Mouse (Mus musculus) CD8-positive naive resting alpha-beta T cell, adult 2 months (primary cell): ENCODE data around the gene Kbtbd12.

ENCODE experiments used
- DNase-seq, 2 experiments: peaks; one replicate each; pipeline ENCODE4 v3.0.0; 2022; ENCODE audit warnings: low read depth in 2 of 2, low spot score in 2 of 2

Gene Kbtbd12

DNA sequence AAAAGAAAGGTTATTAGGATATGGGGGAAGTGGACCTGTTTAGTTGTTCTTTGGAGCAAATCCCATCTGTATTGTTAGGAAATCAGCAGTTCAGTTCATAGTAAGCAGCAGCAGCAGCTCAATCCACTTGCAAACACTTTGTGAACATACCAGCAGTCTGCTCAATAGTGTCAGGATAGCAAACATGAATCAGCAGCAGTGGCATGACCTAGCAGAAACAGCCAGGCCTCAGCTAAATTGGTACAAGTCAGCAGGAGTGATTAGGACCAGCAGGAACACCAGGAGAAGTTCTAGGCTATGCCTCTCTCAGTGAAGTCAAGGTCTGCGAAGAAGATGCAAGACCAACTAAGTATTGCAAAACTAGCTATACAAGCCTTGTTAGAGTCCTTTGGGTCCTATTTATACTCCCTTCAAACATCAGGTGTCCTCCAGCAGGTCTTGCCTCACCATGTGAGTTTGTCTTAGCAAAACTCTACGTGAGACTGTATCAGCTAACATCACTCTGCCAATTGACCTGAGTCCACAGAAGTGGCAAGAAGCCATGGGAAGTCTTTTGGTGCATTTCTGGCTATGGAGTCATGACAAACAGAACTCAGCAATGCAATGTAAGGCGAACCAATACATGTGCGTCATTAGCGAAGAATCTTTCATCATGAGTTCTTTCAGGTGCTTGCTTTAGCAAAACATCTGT lies at the start of gene Kbtbd12:
Gene Kbtbd12 (minus strand): TSS at position 340 of the 691 bp plus-strand sequence.
- DNase-seq: no peak

DNA sequence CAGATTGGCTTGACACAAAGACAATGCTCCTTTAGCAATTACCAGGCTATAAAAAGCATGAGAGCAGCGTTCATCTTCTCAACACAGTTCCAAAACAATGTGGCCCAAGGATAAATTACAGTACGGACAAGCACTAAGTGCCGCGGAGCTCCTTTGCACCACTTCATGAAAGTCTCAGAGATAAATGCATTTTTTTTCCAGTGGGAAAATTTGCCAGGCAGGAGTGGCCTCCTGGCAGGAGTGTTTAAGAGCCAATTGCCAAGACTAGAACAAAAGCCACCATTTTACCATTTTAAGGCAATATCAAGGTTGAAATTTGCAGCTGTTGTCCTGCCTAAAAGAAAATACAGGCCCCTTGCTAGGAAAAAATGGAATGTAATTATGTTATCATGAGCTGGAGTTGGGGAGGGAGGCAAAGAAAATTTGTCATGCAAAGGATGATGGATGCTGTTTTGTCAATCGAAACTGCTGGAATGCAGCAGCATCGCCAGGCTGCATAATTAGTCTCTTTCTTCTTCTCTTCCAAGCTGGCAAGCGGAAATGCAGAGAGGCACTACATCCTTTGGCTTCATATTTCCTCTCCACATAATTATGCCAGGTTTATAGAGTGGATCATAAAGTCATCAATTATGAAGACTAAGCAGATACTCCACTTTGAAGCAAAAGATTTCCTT lies 45.8 kb upstream of the Kbtbd12 start:
- no peak for DNase-seq

DNA sequence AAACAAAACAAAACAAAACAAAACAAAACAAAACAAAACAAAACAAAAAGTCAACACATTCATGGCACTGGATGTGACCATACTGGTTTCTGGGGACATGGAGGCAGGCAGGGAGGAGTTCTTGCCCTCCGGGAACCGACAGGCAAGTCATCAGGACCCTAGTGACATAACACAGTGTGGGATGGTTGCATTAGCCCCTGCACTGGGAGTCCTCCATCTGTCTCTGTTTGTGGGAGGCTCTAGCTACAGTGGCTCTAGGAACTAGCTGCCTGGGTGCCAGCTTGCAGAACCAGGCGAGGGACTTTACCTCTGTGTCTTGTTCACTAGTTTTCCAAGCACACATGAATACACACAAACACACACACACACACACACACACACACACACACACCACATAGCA lies 43.3 kb upstream of the Kbtbd12 start:
- DNase-seq: no peak

DNA sequence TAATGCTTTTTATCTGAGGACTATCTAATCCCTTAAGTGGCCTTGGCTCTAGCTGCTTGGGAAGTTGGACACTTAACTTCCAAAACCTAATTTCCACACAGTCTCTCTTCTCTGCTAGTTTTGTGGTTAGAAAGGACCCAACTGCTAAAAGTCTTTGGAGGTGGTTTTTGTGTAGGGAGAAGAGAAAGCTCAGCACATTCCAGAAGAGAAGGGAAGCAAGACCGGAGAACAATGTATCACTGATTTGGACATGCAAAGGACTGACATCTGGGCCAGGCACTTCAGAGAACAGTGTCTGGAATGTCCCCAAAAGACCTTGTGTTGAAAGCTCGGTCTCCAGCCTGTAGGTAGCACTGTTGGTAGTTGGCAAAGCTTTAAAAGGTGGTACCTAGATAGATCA lies 40.0 kb upstream of the Kbtbd12 start:
- DNase-seq: no peak

DNA sequence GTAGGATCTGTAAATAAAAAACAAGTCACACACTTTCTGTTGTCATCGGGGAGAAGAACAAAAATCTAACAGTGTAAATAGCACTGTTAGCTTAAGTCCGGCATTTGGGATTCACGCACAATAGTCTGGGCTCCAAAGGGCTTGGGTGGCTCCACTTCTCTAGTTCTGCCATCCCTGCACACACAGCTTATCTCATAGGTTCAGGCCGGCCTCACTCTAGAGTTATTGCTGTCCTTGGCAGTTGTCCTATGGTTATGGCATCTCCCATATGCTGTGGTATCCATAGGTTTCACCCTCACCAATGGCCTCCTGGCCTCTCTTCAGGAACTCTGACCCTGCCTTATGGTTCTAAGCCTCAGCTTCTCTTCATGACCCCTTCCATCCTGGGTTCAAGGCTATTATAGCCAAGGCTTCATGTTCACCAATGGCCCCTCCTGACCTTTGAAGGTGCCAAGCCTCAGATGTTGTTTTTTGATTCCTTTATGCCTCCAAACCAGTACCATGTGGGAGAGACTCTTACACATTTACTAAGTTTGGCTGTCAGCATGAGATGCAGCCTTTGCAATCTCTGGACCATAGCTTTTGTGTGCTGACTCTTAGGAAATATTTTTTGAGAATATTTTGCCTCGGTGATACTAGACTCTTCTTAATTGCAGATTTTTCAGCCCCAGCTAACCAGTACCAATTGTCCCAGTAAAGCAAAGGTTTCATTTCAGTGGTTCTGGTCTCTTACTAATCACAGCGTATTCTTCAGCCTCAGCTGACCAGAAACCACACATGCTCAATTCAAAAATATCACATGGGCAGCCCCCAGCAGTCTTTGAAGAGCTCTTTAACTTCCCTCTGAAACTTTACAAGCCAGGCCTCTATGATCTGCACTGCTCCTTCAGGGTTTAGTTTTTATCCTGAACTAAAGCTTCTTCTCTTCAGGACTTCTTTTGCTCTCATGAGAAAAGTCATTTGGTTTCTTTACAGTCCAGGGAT lies 39.3 kb upstream of the Kbtbd12 start:
- no peak for DNase-seq

DNA sequence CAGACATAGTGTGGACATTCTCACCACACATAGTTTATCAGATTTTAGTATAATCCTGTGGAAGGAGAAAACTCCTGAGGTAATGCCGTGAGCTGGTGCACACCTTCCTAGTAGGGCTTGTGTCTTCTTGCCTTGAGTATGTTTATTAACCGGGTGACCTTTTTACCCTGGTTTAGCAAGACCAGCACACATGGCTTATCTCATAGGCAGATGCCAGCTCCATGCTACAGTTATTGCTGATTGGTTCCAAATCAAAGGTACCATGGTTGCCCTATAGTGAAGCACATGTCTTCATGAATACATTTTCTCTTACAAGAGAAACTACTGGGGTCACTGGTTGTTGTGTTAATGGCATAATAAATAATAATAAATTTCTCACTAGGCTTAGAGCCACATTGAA lies 38.1 kb upstream of the Kbtbd12 start:
- DNase-seq: no peak

DNA sequence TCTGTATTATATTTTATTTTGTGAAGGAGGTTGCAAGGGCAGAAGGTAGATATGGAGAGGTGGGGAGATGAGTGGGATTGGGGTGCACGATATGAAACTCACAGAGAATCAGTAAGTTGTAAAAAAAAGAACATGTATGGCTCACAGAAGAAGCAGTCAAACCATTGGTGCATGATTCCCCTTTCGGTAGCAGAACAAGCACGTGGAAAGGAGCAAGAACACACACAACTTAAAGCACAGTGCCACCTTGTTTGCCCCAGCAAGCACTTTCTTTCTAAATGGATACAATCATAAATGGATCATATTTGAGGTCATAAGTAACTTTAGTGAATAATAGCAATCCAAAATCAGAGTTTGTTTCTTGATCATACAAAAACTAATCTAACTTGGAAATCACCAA lies 24.5 kb upstream of the Kbtbd12 start:
- DNase-seq: no peak

DNA sequence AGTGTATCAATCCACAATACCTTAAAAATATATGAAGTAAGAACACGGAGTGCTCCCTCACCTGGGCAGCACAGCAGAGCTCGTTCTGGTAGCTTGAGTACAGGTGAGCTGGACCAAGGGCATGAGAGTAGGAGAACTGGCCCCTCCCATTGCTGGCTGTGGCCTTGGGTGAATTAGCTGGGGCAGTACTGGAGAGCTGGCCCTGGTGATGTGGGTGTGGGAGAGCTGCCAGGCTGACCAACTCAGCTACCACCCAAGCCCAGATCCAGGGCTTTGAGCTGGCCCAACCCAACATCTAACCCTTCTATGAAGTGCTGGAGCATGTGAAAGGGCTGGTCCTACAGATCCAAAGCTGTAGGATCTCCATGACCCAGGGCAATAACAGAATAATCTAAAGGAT lies 23.9 kb upstream of the Kbtbd12 start:
- DNase-seq: no peak

DNA sequence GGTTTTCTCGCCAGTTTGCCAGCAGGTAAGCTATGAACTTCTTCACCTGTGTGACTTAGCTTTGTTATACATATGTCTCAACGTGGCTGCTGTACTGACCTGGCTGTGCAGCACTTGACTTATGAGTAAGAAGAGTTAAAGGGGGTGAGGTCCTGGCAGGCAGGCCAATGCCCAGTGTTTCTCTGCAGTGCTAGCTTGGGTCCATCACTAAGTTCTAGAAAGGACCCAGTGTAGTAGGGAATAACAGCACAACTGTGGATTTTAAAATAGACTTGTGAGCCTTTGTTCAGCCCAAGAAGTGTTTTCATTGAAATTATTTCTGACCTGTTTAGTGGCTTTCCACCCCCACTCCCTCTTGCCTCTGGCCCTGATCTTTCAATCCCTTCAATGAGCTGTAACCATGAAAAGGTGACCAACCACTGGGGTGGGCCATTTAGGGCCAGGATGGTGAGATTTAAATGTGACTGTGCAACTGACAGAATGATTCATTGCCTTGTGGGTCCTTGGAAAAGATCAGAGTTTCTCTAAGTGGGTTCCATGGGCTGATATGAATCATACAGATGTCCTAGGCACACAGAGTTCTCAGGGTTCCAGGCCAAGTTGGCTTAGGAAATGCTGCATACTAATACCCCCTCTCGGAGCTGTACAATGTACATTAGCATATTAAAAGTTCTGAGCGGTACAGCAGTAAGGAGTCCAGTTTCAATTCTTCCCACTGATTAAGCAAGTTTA lies 10.0 kb upstream of the Kbtbd12 start:
- DNase-seq: no peak

DNA sequence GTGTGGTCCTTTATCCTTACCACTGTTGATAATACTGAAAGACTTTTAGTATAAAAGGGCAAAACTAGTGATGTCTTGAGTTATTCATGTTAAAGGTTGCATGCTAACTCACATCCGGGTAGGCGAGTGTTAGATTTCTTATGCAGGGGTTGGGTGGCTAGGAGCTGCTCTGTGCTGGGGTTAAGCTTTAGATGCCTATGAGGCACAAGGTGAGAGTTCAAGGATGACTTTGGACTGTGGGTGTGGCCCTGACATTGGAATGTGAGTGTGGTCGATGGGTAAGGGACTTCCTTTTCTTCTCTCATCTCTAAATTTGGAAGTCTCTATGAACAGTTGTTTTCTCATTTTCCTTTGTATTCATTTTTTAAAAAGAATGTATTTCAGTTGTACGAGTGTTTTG lies 7.0 kb upstream of the Kbtbd12 start:
- DNase-seq: no peak

DNA sequence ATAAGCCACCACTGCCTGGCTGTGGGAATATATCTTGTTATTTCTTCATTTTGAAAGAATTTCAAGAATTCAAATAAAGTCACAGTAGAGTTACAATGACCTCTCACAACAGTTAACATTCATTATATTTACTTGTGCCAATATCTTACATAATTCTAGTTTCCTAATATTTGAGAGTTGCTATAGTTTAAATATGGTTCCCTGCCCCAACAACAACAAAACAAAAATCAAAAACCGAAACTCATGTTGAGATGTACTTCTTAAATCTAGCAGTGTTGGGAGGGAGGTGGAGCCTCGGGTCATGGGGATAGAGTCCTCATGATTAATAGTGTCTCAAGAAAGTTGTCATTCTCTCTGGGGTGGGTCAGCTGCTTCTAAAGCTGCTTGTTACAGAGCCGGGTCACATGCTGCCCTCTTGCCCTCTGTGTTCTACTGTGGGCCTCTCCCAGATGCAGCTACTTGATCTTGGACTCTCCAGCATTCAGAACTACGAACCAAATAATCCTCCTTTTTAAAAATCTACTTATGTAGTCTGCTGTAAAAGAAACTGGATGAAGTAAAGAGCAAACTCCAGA lies 3.7 kb upstream of the Kbtbd12 start:
- DNase-seq: no peak

DNA sequence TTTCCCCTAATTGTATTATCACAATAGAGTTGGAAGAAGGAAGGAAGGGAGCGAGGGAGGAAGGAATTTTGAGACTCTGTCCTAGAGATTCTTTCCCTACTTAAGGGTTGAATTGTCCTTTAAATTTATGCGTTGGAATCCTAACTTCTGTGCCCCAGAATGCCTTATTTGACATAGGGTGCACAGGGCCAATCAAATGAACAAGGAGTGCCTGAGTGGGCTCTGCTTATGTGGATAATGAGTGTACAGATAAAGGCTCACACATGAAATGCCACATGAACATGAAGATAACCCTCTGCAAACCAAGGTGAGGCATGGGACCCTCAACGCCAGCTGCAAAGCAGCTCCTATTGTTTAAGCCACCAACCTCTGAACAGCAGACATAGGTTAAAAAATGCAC lies 2.6 kb upstream of the Kbtbd12 start:
- DNase-seq: no peak

DNA sequence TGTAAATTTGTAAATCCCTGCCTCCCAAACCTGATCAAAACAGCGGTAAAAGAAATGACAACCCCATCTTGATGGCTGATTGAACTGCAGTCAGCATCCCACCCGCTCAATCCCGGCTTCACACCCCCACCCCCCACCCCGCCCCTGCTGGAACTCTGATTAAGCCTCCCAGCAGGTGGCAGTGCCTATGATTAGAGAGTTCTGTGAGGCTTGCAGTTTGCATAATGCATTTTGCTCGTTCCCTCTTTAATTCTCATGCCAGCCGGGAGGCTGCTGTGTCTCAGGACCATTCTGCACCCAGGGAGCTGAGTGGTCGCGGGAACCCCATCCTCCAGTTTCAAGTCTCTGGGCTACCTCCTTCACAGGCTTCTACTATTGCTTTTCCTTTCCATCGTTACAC lies 2.2 kb upstream of the Kbtbd12 start:
- DNase-seq: no peak

DNA sequence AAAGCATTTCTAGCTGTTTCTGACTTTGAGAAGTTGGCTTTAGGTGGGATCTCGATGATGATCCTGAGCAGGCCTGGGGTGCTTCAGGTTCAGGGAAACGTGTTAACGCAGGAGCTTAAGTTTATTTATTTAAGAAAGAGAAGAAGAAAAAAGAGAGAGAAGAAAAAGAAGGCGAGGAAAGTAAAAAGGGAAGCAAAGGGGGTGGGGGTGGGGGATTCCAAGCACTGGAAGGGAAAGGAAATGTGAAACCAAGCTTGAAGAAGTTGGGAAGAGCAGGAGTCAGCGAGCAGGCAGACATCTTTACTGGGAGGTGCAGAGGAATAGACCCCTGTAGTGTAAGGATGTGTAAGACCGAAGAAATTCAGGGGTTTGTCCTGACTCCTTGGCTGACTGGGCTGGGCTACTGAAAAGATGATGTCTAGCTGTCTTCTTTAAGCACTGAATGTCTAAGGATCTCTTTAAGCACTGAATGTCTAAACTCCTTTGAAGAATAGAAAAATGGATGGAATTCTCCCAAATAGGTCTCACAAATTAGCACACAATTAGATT lies 1.7 kb upstream of the Kbtbd12 start:
- DNase-seq: no peak

DNA sequence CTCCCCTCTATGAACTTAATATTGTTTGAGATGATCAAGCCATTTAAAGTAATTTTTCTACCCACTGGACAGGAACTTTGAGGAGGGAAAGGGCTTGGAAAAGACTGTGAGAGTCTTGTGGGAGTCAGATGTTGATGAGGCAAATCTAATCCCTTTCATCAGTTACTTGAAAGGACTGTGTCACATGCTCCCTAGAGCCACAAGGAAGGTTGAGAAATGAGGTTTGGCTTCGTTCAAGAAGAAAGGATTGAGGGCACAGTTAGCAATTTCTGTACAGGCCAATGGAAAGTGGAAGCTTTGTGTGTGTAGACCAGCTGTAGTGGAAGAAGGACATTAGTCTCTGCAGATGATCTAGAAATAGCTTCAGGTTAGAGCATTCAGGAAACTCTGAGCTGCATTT lies 1.2 kb upstream of the Kbtbd12 start:
- DNase-seq: no peak

DNA sequence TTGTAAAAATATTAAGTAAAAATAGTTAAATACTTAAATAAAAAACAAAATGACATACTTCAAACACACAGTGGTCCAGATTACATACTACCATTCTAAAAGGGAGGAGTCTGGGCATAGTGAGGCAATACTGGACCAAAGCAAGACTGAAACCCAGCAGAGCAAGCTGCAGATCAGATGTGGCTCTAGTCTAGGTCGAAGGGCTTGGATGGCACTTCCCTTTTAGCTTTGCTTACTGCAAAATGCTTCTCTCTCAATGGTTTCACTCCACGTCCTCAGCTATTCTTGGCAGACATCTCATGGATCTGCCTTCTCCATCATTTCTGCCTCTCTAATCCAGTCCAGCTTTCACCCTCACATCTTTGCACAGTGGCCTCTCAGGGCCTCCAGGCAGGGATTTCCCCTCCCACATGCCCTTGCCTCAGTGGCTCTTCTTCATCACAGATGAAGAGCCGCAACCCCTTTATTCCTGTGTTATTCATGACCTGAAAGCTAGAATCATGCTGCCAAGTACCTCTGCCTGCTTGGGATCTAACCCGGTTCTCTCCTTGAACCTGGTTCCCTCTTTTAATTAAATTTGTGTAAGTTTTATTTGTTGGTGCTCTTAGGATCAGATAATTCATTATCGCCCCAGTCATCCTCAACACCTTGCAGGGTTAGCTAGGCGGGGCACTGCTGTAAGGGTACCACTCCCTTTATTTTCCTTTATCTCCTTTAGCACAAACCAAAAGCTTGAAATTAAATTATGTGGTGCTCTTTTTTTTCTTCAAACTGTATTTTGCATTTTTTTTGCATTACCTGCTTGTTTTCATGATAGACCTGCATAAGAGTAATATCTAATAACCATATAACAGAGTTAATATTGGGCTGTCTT lies 1.6 kb downstream of the Kbtbd12 start:
- DNase-seq: no peak

DNA sequence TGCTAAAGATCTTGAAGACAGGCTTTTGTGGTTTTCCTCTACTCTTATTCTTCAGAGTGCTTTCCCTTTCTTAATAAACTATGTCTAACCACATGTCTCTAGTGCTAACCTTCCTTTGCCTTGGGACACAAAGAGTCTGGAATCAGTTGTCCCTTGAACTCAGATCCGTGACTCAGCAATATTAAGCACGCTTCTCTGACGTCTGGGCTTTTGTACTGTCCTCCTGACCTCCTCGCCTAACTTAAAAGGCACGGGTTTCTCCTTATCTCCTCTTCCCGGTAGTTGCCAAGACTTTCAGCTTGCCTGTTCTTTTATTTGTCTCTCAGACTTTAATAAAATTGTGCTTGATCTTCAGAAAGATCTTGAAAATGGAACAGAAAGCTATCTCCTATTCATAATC lies 6.5 kb downstream of the Kbtbd12 start:
- no peak for DNase-seq

DNA sequence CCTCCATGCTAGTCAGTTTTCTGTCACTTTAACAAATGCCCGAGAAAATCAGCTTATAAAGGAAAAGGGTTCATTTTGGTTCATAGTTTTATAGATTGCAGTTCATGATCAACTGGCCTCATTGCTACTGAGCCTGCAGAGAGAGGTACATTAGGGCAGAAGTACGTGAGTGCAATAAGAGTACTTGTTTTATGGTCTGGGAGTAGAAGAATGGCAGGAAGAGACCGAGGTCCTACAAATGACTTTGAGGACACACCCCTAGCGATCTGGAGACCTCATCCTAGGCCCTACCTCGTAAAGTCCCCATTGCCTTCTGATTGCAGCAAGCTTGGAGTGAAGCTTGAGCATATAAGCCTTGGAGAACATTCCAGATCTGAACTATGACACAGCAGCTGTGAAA lies 7.2 kb downstream of the Kbtbd12 start:
- DNase-seq: no peak

DNA sequence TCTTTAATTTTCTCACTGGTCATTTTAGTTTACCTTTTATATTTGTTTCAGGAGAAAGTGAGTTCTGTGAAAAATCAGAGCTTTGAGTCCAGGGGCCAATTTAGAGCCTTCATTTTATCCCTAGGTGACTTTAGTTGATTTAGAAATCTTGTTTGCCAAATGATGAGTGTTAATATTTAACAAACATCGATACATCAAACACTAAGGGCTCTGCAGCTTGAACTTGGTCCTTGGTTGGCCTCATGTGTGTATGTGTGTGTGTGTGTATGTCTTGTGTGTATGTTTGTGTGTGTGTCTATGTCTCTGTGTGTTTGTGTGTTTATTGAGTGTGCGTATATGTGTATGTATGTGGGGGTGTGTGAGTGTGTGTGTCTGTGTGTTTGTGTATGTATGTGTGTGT lies 7.9 kb downstream of the Kbtbd12 start:
- DNase-seq: no peak
